ENCODE assay signal across 7 mouse cellular contexts in the genomic region with DNA sequence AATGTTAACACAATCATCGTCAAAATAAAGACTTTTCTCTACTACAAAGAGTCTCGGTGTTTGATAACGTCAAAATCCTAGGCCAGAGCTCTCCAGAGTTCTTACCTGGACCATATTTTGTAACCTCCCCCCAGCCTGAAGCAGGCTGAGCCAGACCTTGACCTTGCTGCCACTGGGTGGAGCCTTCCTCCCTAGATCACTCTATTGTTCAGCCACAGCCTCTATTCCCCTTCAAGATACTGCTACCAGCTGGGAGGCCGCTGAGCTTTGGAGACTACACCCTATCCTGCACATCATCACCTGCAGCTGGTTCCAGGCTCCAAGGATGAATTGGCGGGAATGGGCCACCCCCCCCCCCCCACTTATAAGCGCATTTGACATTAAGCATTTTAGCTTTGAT.
"Had no signal": no experiment of that assay in that cellular context is flagged by ENCODE, and none has a peak within 500 bp of the region (broad histone marks: within the 10 kb centered on the region; RNA-seq: fewer than 3 reads in every experiment).

No protein-coding gene starts in this region.

- DNase-seq: lung, adult 2 months; lung, postnatal 14 days; lung, postnatal 36 days; right cerebral cortex, postnatal 14 days; thymus, adult 18-20 months; thymus, postnatal 14 days; thymus, postnatal 36 days had no signal
